Mouse (Mus musculus): ENCODE results near the gene Flvcr2. TPM values are rescaled to one million over a fixed set of nuclear protein-coding genes. Genes with fewer than 3 reads are reported as not detected.
"Not testable (repeated sequence)": the region's sequence is repeated elsewhere in the genome, so short reads cannot be mapped to it uniquely, and the experiment has no call there.

Gene Flvcr2
- 5.9 and 6.7 TPM in 2 replicates for total RNA-seq (2012; rRNA removed)

- H3K27ac ChIP-seq (ENCODE audit: insufficient read depth, low read depth, low read length, poor library complexity, severe bottlenecking), result no peak within 1 kb of the TSS
- H3K36me3 ChIP-seq (ENCODE audit: control insufficient read depth, insufficient read depth, low read length, poor library complexity, severe bottlenecking), result no peaks in the 10 kb centered on the region
- H3K4me1 ChIP-seq (ENCODE audit: control insufficient read depth in 2 of 2, insufficient read depth in 2 of 2, low read length in 2 of 2, poor library complexity in 1 of 2), result peaks cover 0 to 6% of the 10 kb centered on the region in 2 experiments; a peak in 1 of 4 replicates
- peak within 1 kb of the TSS; percentile 61 for H3K9ac ChIP-seq (ENCODE audit: insufficient read depth, low read depth, low read length, poor library complexity, severe bottlenecking)
- peak within 1 kb of the TSS; percentile 72 to 76 for H3K4me3 ChIP-seq (ENCODE audit: insufficient read depth in 1 of 2, low read depth in 1 of 2, low read length in 2 of 2, poor library complexity in 1 of 2, severe bottlenecking in 1 of 2)
- in situ Hi-C loops (cut with MboI; ENCODE audit: low sequenced_read_pairs in 2 of 2, unreplicated experiment in 2 of 2), result no loop called here
- peak; percentile 71 for DNase-seq (ENCODE audit: low read depth, low spot score)
- no peak for TF ChIP-seq ZC3H11A (IDR thresholded peaks at IDR 0.05; ENCODE audit: borderline replicate concordance, low read depth, low read length)
- no peak; the same call in 1 of the 2 replicates for TF ChIP-seq HCFC1 (IDR thresholded peaks at IDR 0.05; ENCODE audit: borderline replicate concordance, insufficient read depth, low read length)
- no peak for TF ChIP-seq MAFK (IDR thresholded peaks at IDR 0.05; ENCODE audit: insufficient read depth, low read depth, low read length)
- H3K9me3 ChIP-seq (ENCODE audit: control insufficient read depth, insufficient read depth, low read depth, low read length), result no peaks in the 10 kb centered on the region
Measured at GRCm38 (mm10) chr12:85745827-85746695, at the start of gene Flvcr2. Flvcr2 (plus strand) TSS chr12:85746539.

- H3K4me3 ChIP-seq (ENCODE audit: insufficient read depth in 1 of 2, low read depth in 1 of 2, low read length in 2 of 2, poor library complexity in 1 of 2, severe bottlenecking in 1 of 2); H3K9ac ChIP-seq (ENCODE audit: insufficient read depth, low read depth, low read length, poor library complexity, severe bottlenecking); H3K27ac ChIP-seq (ENCODE audit: insufficient read depth, low read depth, low read length, poor library complexity, severe bottlenecking): not testable (repeated sequence)
Measured at GRCm38 (mm10) chr12:85698179-85698578, 48.2 kb upstream of the Flvcr2 start.

GRCm38 (mm10) chr12:85700191-85700841 lies 46.0 kb upstream of the Flvcr2 start:
- TF ChIP-seq ZC3H11A (IDR thresholded peaks at IDR 0.05; ENCODE audit: borderline replicate concordance, low read depth, low read length) (no peak), MAFK (IDR thresholded peaks at IDR 0.05; ENCODE audit: insufficient read depth, low read depth, low read length) (no peak), ZNF384 (IDR thresholded peaks at IDR 0.05; ENCODE audit: low read depth, low read length) (no peak), CHD2 (IDR thresholded peaks at IDR 0.05; ENCODE audit: low read depth, low read length) (no peak), HCFC1 (IDR thresholded peaks at IDR 0.05; ENCODE audit: borderline replicate concordance, insufficient read depth, low read length) (no peak)
- peaks cover 0 to 3% of the 10 kb centered on the region in 2 experiments; a peak in 1 of 4 replicates for H3K4me1 ChIP-seq (ENCODE audit: control insufficient read depth in 2 of 2, insufficient read depth in 2 of 2, low read length in 2 of 2, poor library complexity in 1 of 2)
- no peaks in the 10 kb centered on the region for H3K9me3 ChIP-seq (ENCODE audit: control insufficient read depth, insufficient read depth, low read depth, low read length)
- in situ Hi-C loops (cut with MboI; ENCODE audit: low sequenced_read_pairs in 2 of 2, unreplicated experiment in 2 of 2), result no loop called here
- no peak overlapping the region for H3K4me3 ChIP-seq (ENCODE audit: insufficient read depth in 1 of 2, low read depth in 1 of 2, low read length in 2 of 2, poor library complexity in 1 of 2, severe bottlenecking in 1 of 2)
- H3K36me3 ChIP-seq (ENCODE audit: control insufficient read depth, insufficient read depth, low read length, poor library complexity, severe bottlenecking), result no peaks in the 10 kb centered on the region
- H3K9ac ChIP-seq (ENCODE audit: insufficient read depth, low read depth, low read length, poor library complexity, severe bottlenecking), result no peak overlapping the region
- no peak overlapping the region for H3K27ac ChIP-seq (ENCODE audit: insufficient read depth, low read depth, low read length, poor library complexity, severe bottlenecking)
- DNase-seq (ENCODE audit: low read depth, low spot score), result no peak

More at GRCm38 (mm10) chr12:85698179-85698578, 48.2 kb upstream of the Flvcr2 start:
- H3K36me3 ChIP-seq (ENCODE audit: control insufficient read depth, insufficient read depth, low read length, poor library complexity, severe bottlenecking); DNase-seq (ENCODE audit: low read depth, low spot score); H3K9me3 ChIP-seq (ENCODE audit: control insufficient read depth, insufficient read depth, low read depth, low read length); H3K4me1 ChIP-seq (ENCODE audit: control insufficient read depth in 2 of 2, insufficient read depth in 2 of 2, low read length in 2 of 2, poor library complexity in 1 of 2); in situ Hi-C loops (cut with MboI; ENCODE audit: low sequenced_read_pairs in 2 of 2, unreplicated experiment in 2 of 2): not testable (repeated sequence)

GRCm38 (mm10) chr12:85700842-85701223 lies 45.5 kb upstream of the Flvcr2 start:
- H3K4me1 ChIP-seq (ENCODE audit: control insufficient read depth in 2 of 2, insufficient read depth in 2 of 2, low read length in 2 of 2, poor library complexity in 1 of 2), result peaks cover 0 to 3% of the 10 kb centered on the region in 2 experiments; a peak in 1 of 4 replicates
- H3K9me3 ChIP-seq (ENCODE audit: control insufficient read depth, insufficient read depth, low read depth, low read length), result no peaks in the 10 kb centered on the region
- TF ChIP-seq ZC3H11A (IDR thresholded peaks at IDR 0.05; ENCODE audit: borderline replicate concordance, low read depth, low read length) (no peak), ZNF384 (IDR thresholded peaks at IDR 0.05; ENCODE audit: low read depth, low read length) (no peak), CHD2 (IDR thresholded peaks at IDR 0.05; ENCODE audit: low read depth, low read length) (no peak), HCFC1 (IDR thresholded peaks at IDR 0.05; ENCODE audit: borderline replicate concordance, insufficient read depth, low read length) (no peak), MAFK (IDR thresholded peaks at IDR 0.05; ENCODE audit: insufficient read depth, low read depth, low read length) (no peak)
- H3K27ac ChIP-seq (ENCODE audit: insufficient read depth, low read depth, low read length, poor library complexity, severe bottlenecking), result no peak overlapping the region
- H3K36me3 ChIP-seq (ENCODE audit: control insufficient read depth, insufficient read depth, low read length, poor library complexity, severe bottlenecking), result no peaks in the 10 kb centered on the region
- no peak for DNase-seq (ENCODE audit: low read depth, low spot score)
- H3K9ac ChIP-seq (ENCODE audit: insufficient read depth, low read depth, low read length, poor library complexity, severe bottlenecking), result no peak overlapping the region
- H3K4me3 ChIP-seq (ENCODE audit: insufficient read depth in 1 of 2, low read depth in 1 of 2, low read length in 2 of 2, poor library complexity in 1 of 2, severe bottlenecking in 1 of 2), result no peak overlapping the region
- in situ Hi-C loops (cut with MboI; ENCODE audit: low sequenced_read_pairs in 2 of 2, unreplicated experiment in 2 of 2), result no loop called here

All from ES-E14 (cell line).